In the genomic region with DNA sequence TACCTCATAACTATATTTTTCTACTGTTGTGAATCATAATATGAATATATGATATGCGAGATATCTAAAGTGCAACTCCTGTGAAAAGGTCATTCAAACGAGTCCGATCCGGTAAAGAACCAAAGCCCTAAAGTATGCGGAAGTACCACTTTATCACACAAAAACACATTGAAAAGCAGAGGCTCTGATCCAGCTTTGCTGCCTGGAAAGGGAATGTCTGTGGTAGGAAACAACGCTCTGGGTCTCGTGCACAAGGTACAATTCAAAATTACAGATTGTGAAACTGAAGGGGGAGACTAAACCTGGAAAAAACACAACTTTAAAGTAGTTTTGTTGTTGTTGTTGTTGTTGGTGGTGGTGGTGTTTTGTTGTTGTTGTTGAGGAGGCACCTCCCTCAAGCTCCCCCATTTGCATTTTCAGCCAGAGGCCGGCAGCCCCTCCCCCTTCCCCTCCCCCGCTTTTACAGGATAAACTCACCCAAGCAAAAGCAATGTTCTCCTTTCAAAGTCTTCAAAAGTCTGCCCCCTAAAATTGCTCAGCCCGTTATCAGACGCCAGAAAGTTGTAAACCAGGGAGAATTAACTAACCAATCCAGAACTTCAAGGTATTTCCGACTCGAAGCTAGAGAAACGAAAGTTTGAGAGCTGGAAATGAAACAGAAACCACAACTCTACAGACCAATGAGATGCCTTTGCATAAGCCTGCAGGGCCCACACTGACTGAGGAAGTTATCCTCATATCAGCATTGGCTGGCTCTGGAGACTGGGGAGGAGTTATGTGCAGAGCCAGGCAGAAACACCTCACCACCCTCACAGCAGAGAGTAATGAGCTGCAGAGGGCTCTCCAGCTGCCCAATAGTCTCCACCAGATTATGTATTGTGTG, we compare ENCODE assay signal across 8 mouse cellular contexts. TPM values are rescaled to one million over a fixed set of nuclear protein-coding genes. Genes with fewer than 3 reads are reported as not detected.
DNase-seq lines count a peak whose midpoint lies in the region; ATAC-seq and TF ChIP-seq lines count a peak whose summit lies in the region.

A gene (minus strand): TSS at position 646 of the 883 bp plus-strand sequence.

- no peak within 1 kb of the TSS for H3K9ac ChIP-seq in forebrain, postnatal 0 days
- H3K9ac ChIP-seq in hindbrain, embryonic 12.5 days = no peak within 1 kb of the TSS

- no peaks in the 10 kb centered on the region for H3K36me3 ChIP-seq in forebrain, postnatal 0 days (ENCODE audit: insufficient read depth)
- no peaks in the 10 kb centered on the region for H3K36me3 ChIP-seq in hindbrain, embryonic 12.5 days

- intact Hi-C loops in left cerebral cortex, postnatal 14 days (cut with DNase I) = no loop called here

- peak; percentile 97 for ATAC-seq in forebrain, postnatal 0 days
- ATAC-seq in hindbrain, embryonic 12.5 days (ENCODE audit: low FRiP score) = peak; percentile 93
- peak; percentile 96 for ATAC-seq in megakaryocyte progenitor cell, adult 5-6 weeks (replicated peaks; ENCODE audit: poor library complexity)

- H3K9me3 ChIP-seq in forebrain, postnatal 0 days (ENCODE audit: low read length) = no peaks in the 10 kb centered on the region
- H3K9me3 ChIP-seq in hindbrain, embryonic 12.5 days (replicated peaks) = no peaks in the 10 kb centered on the region

- DNase-seq in ES-CJ7 (ENCODE audit: low read depth, low spot score) = peak; percentile 81
- DNase-seq in brain, adult 2 months (ENCODE audit: low read depth, low spot score) = peak; percentile 35
- peak; percentile 11 for DNase-seq in forebrain, postnatal 0 days
- DNase-seq in left cerebral cortex, postnatal 14 days (ENCODE audit: low spot score in 2 of 2) = peak; percentile 8 to 26
- DNase-seq in skeletal muscle tissue, adult 2 months (ENCODE audit: low read depth, low spot score) = peak; percentile 80
- no peak for DNase-seq in cerebellum, adult 11-12 months

- no peaks in the 10 kb centered on the region for H3K27me3 ChIP-seq in forebrain, postnatal 0 days (ENCODE audit: insufficient read depth, low read length)
- H3K27me3 ChIP-seq in hindbrain, embryonic 12.5 days = no peaks in the 10 kb centered on the region

- no peak within 1 kb of the TSS for H3K27ac ChIP-seq in forebrain, postnatal 0 days (ENCODE audit: low read depth, low read length)
- H3K27ac ChIP-seq in hindbrain, embryonic 12.5 days = no peak within 1 kb of the TSS

- 6% methylated on average over 14 of the region's 14 CpGs for WGBS in forebrain, postnatal 0 days
- 12% methylated on average over 13 of the region's 14 CpGs for WGBS in hindbrain, embryonic 12.5 days

- peak within 1 kb of the TSS; percentile 27; the same call in 1 of the 2 replicates for H3K4me2 ChIP-seq in forebrain, postnatal 0 days (ENCODE audit: low read depth)
- H3K4me2 ChIP-seq in hindbrain, embryonic 12.5 days (replicated peaks) = peak within 1 kb of the TSS; percentile 43

- no peak for TF ChIP-seq CTCF in forebrain, postnatal 0 days (IDR thresholded peaks at IDR 0.05; ENCODE audit: low read depth)

- H3K4me3 ChIP-seq in forebrain, postnatal 0 days (ENCODE audit: low read depth, low read length) = peak within 1 kb of the TSS; percentile 25
- peak within 1 kb of the TSS; percentile 23 for H3K4me3 ChIP-seq in hindbrain, embryonic 12.5 days

- H3K4me1 ChIP-seq in forebrain, postnatal 0 days (ENCODE audit: insufficient read depth) = no peaks in the 10 kb centered on the region
- H3K4me1 ChIP-seq in hindbrain, embryonic 12.5 days = no peaks in the 10 kb centered on the region

RNA-seq across cellular contexts. Expression of the gene that starts here (rescaled TPM):
- 2.1 and 3.0 TPM in 2 replicates for total RNA-seq in forebrain, postnatal 0 days (2014; rRNA removed)
- 0.39 and 0.68 TPM in 2 replicates for polyA plus RNA-seq in forebrain, postnatal 0 days (2015; fragmentation: Nextera tagmentation; extraction: Ambion mirVana)
- 1.0 and 1.3 TPM in 2 replicates for polyA plus RNA-seq in hindbrain, embryonic 12.5 days (2016; fragmentation: Nextera tagmentation; extraction: Ambion mirVana)
- total RNA-seq in left cerebral cortex, postnatal 14 days (2021) = 1 to 10 TPM; 1.1 to 1.2 TPM
- 13.4 and 14.2 TPM in 2 replicates for total RNA-seq in megakaryocyte progenitor cell, adult 5-6 weeks (2015)
- 23.5 and 30.1 TPM in 2 replicates for total RNA-seq in megakaryocyte progenitor cell, adult 5-6 weeks (2017)
